Mouse (Mus musculus) G1E (cell line): ENCODE data around the gene Dscaml1.

ENCODE experiments used
- CTCF ChIP-seq: IDR thresholded peaks from 2 replicates; pipeline ENCODE4 v1.5.1; 2012; ENCODE audit warnings: low read depth, low read length, inconsistent platforms, mixed read lengths
- GATA1 ChIP-seq: IDR thresholded peaks from 2 replicates; pipeline ENCODE4 v1.6.1; 2012; ENCODE audit warnings: borderline replicate concordance, low read length, inconsistent platforms, mixed read lengths
- POLR2AphosphoS5 ChIP-seq: IDR thresholded peaks from 2 replicates; pipeline ENCODE4 v1.6.1; 2012; ENCODE audit warnings: low read depth, low read length, inconsistent platforms; ENCODE audit not compliant: insufficient replicate concordance
- TAL1 ChIP-seq: conservative IDR thresholded peaks from 2 replicates; pipeline ENCODE4 v1.6.1; 2012; ENCODE audit warnings: low read depth, low read length, inconsistent platforms, mixed read lengths

- no peak for TF ChIP-seq CTCF
- no peak for TF ChIP-seq GATA1
- TF ChIP-seq TAL1, result no peak
- TF ChIP-seq POLR2AphosphoS5, result no peak
Measured at GRCm38 (mm10) chr9:45632520-45632919, 206.1 kb downstream of the Dscaml1 start.
